Mouse (Mus musculus) limb, embryonic 13.5 days (tissue): ENCODE measurements at regions not wholly inside any gene's neighbourhood (a gene's known extent, or its start where the extent isn't known, plus 50 kb on each side); places are given as distances from the start of the nearest gene placed in this dataset.

ENCODE experiments used
- ATAC-seq: fragments of 200-750 bp; cut with Nextera tagmentation; 2 replicates; pipeline ENCODE4 v1.8.0; 2017; ENCODE audit warnings: low read depth, moderate number of reproducible peaks, moderate TSS enrichment; ENCODE audit not compliant: low FRiP score
- H3K27ac ChIP-seq: fragments of 300-500 bp; sonication (generic); 2 replicates; pipeline ENCODE4 v1.5.1; 2015; ENCODE audit warnings: inconsistent platforms, mild to moderate bottlenecking, moderate library complexity
- H3K27me3 ChIP-seq: fragments of 300-500 bp; sonication (generic); 2 replicates; pipeline ENCODE4 v1.6.1; 2015; ENCODE audit warnings: mild to moderate bottlenecking, inconsistent platforms
- H3K36me3 ChIP-seq: fragments of 300-500 bp; sonication (generic); 2 replicates; pipeline ENCODE4 v1.6.1; 2015; ENCODE audit warnings: inconsistent platforms, mild to moderate bottlenecking, moderate library complexity
- H3K4me1 ChIP-seq: fragments of 300-500 bp; sonication (generic); 2 replicates; pipeline ENCODE4 v1.6.1; 2015; ENCODE audit warnings: inconsistent platforms
- H3K4me2 ChIP-seq: fragments of 300-500 bp; sonication (generic); replicated peaks from 2 replicates; pipeline ENCODE4 v1.6.1; 2015; ENCODE audit warnings: inconsistent platforms, mild to moderate bottlenecking, moderate library complexity
- H3K4me3 ChIP-seq: fragments of 300-500 bp; sonication (generic); 2 replicates; pipeline ENCODE4 v1.5.1; 2015; ENCODE audit warnings: moderate library complexity, mild to moderate bottlenecking, inconsistent platforms
- H3K9ac ChIP-seq: fragments of 300-500 bp; sonication (generic); 2 replicates; pipeline ENCODE4 v1.6.1; 2015; ENCODE audit warnings: mild to moderate bottlenecking, inconsistent platforms
- H3K9me3 ChIP-seq: fragments of 300-500 bp; sonication (generic); 2 replicates; pipeline ENCODE4 v1.6.1; 2016; ENCODE audit warnings: inconsistent platforms
- whole genome bisulfite sequencing: fragments of 180-500 bp; shearing (Covaris S2); methylation state at CpG from one replicate; pipeline ENCODE4 v1.1.7; 2015; 5-methylcytosine and 5-hydroxymethylcytosine counted together

DNA sequence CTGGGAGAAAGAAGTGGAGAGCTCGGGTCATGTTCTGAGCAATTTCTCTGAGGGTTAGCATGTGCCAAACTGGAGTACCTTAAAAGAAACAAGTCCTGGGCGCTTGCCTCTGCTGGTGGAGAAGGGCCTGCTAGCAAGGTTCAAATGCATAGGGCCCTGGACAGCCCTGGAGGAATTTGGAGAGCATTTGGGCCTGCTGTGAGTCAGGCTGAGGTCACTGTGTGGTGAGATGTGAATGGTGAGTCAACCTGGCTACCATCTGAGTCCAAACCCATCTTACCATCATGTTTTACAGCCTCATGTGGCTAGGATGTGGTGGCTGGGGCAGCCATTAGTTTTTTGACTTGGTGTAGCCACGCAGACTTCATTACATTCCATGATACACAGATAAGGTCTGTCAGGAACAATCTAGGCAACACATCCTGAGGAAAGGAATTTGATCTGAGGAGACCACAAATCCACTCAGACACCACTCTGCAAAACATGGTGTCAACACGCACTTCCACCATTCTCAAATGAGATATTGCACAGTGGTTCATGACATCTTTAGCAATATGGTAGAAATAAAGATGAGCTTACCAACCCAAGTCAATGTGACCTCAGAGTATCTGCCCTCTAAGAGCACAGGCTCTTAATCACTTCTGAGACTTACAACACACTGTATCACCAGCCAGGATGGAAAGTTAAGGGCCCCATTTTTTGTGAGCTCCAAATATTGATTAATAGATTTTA is 83.1 kb downstream of the Thbs2 start:
- no peak for ATAC-seq
- 71% methylated on average over 4 of the region's 4 CpGs for WGBS
- Histone ChIP-seq H3K27me3 (no peaks in the 10 kb centered on the region), H3K36me3 (no peaks in the 10 kb centered on the region), H3K27ac (no peak overlapping the region), H3K4me3 (no peak overlapping the region), H3K9me3 (no peaks in the 10 kb centered on the region), H3K9ac (no peak overlapping the region), H3K4me1 (peaks cover 10% of the 10 kb centered on the region), H3K4me2 (no peak overlapping the region)

GRCm38 (mm10) chr17:14608845-14609244 is 85.2 kb downstream of the Thbs2 start:
- no peak overlapping the region for H3K4me3 ChIP-seq
- H3K9me3 ChIP-seq = no peaks in the 10 kb centered on the region
- H3K4me1 ChIP-seq = peaks cover 10% of the 10 kb centered on the region
- ATAC-seq = no peak
- no peaks in the 10 kb centered on the region for H3K27me3 ChIP-seq
- WGBS = 90% methylated on average over 4 of the region's 4 CpGs
- no peak overlapping the region for H3K27ac ChIP-seq
- H3K4me2 ChIP-seq = no peak overlapping the region
- H3K36me3 ChIP-seq = no peaks in the 10 kb centered on the region
- no peak overlapping the region for H3K9ac ChIP-seq

- no peak overlapping the region for H3K4me3 ChIP-seq
- H3K4me1 ChIP-seq = peaks cover 10% of the 10 kb centered on the region
- peak overlapping the region; percentile 77 for H3K27ac ChIP-seq
- H3K4me2 ChIP-seq = no peak overlapping the region
- 39% methylated on average over 5 of the region's 5 CpGs for WGBS
- no peaks in the 10 kb centered on the region for H3K9me3 ChIP-seq
- no peak overlapping the region for H3K9ac ChIP-seq
- ATAC-seq = peak; percentile 59; the same call in 1 of the 2 replicates
- no peaks in the 10 kb centered on the region for H3K36me3 ChIP-seq
- no peaks in the 10 kb centered on the region for H3K27me3 ChIP-seq
Measured at GRCm38 (mm10) chr17:14606356-14606989, 87.6 kb downstream of the Thbs2 start.

GRCm38 (mm10) chr17:14599681-14600080 is 94.4 kb downstream of the Thbs2 start:
- WGBS = 71% methylated on average over 10 of the region's 10 CpGs
- no peak overlapping the region for H3K9ac ChIP-seq
- H3K4me1 ChIP-seq = peaks cover 21% of the 10 kb centered on the region
- H3K4me2 ChIP-seq = no peak overlapping the region
- ATAC-seq = no peak
- H3K36me3 ChIP-seq = no peaks in the 10 kb centered on the region
- H3K27me3 ChIP-seq = no peaks in the 10 kb centered on the region
- H3K27ac ChIP-seq = no peak overlapping the region
- H3K9me3 ChIP-seq = no peaks in the 10 kb centered on the region
- no peak overlapping the region for H3K4me3 ChIP-seq

GRCm38 (mm10) chr17:14596470-14596869 is 97.6 kb downstream of the Thbs2 start:
- Histone ChIP-seq H3K36me3 (no peaks in the 10 kb centered on the region), H3K4me3 (no peak overlapping the region), H3K4me2 (no peak overlapping the region), H3K9me3 (no peaks in the 10 kb centered on the region), H3K9ac (no peak overlapping the region), H3K4me1 (peaks cover 21% of the 10 kb centered on the region), H3K27ac (no peak overlapping the region), H3K27me3 (no peaks in the 10 kb centered on the region)
- WGBS = 78% methylated on average over 7 of the region's 7 CpGs
- no peak for ATAC-seq

GRCm38 (mm10) chr17:14595525-14595924 is 98.5 kb downstream of the Thbs2 start:
- ATAC-seq = no peak
- Histone ChIP-seq H3K27me3 (no peaks in the 10 kb centered on the region), H3K4me1 (peaks cover 21% of the 10 kb centered on the region), H3K9me3 (no peaks in the 10 kb centered on the region), H3K27ac (no peak overlapping the region), H3K36me3 (no peaks in the 10 kb centered on the region), H3K9ac (no peak overlapping the region), H3K4me2 (no peak overlapping the region), H3K4me3 (no peak overlapping the region)
- 69% methylated on average over 7 of the region's 7 CpGs for WGBS

- Histone ChIP-seq H3K27me3 (no peaks in the 10 kb centered on the region), H3K4me2 (no peak overlapping the region), H3K27ac (no peak overlapping the region), H3K4me1 (no peaks in the 10 kb centered on the region), H3K9me3 (no peaks in the 10 kb centered on the region), H3K9ac (no peak overlapping the region), H3K36me3 (no peaks in the 10 kb centered on the region), H3K4me3 (no peak overlapping the region)
- ATAC-seq = no peak
- 79% methylated on average over 12 of the region's 12 CpGs for WGBS
Measured at GRCm38 (mm10) chr17:14588086-14588817, 105.8 kb downstream of the Thbs2 start.

DNA sequence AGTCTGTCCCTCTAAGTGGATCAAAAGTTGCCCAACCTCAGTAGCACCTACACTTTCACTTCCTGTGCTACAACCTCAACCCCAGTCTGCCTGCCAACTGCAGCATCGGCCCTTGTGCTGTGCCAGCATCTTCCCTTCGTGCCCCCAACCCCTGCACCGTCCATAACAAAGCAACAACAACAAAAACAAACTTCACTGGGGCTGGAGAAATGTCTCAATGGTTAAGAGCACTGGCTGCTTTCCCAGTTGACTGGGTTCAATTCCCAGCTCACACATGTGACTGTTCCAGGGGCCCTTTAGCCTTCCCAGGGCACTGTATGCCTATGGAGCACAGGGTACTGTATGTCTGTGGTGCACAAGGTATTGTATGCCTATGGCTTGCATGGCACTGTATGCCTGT is 114.4 kb downstream of the Thbs2 start:
- Histone ChIP-seq H3K9me3 (no peaks in the 10 kb centered on the region), H3K36me3 (no peaks in the 10 kb centered on the region), H3K27ac (no peak overlapping the region; the same call in 1 of the 2 replicates), H3K27me3 (no peaks in the 10 kb centered on the region), H3K4me2 (no peak overlapping the region), H3K4me1 (peaks cover 15% of the 10 kb centered on the region), H3K9ac (no peak overlapping the region), H3K4me3 (no peak overlapping the region)
- 82% methylated on average over 3 of the region's 3 CpGs for WGBS
- no peak for ATAC-seq

GRCm38 (mm10) chr17:14578721-14579120 is 115.3 kb downstream of the Thbs2 start:
- no peaks in the 10 kb centered on the region for H3K27me3 ChIP-seq
- no peaks in the 10 kb centered on the region for H3K9me3 ChIP-seq
- WGBS = 67% methylated on average over 1 of the region's 1 CpGs
- H3K9ac ChIP-seq = no peak overlapping the region
- H3K4me2 ChIP-seq = no peak overlapping the region
- no peaks in the 10 kb centered on the region for H3K36me3 ChIP-seq
- peaks cover 15% of the 10 kb centered on the region for H3K4me1 ChIP-seq
- peak; percentile 8; the same call in 1 of the 2 replicates for ATAC-seq
- peak overlapping the region; percentile 58; the same call in 1 of the 2 replicates for H3K27ac ChIP-seq
- no peak overlapping the region for H3K4me3 ChIP-seq

GRCm38 (mm10) chr17:14578194-14578593 is 115.8 kb downstream of the Thbs2 start:
- Histone ChIP-seq H3K9ac (no peak overlapping the region), H3K4me2 (no peak overlapping the region), H3K9me3 (no peaks in the 10 kb centered on the region), H3K27me3 (no peaks in the 10 kb centered on the region), H3K27ac (peak overlapping the region; percentile 58; the same call in 1 of the 2 replicates), H3K36me3 (no peaks in the 10 kb centered on the region), H3K4me3 (no peak overlapping the region), H3K4me1 (peaks cover 15% of the 10 kb centered on the region)
- ATAC-seq = peak; percentile 73
- WGBS = 36% methylated on average over 3 of the region's 3 CpGs

DNA sequence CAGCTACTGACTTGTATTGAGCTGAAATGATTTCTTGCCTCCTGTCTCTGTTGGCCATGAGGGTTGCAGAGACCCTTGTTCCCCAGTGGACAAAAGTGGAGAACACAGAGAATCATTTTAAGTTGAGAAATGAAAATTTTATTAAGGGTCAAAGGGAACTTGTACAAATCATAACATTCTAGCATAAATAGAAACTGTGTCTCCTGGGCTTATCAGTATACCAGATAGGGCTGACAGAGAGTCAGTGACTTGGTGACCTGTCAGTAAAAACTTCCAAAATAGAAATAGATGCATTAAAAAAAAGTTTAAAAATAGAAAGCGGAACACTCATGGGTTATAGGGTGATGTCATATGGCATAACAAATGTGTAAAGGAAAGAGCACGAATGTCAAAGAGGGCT is 117.9 kb downstream of the Thbs2 start:
- no peaks in the 10 kb centered on the region for H3K9me3 ChIP-seq
- no peak overlapping the region for H3K4me3 ChIP-seq
- WGBS = 85% methylated on average over 2 of the region's 2 CpGs
- H3K27ac ChIP-seq = no peak overlapping the region
- peaks cover 15% of the 10 kb centered on the region for H3K4me1 ChIP-seq
- H3K36me3 ChIP-seq = no peaks in the 10 kb centered on the region
- ATAC-seq = no peak
- H3K4me2 ChIP-seq = no peak overlapping the region
- H3K9ac ChIP-seq = no peak overlapping the region
- H3K27me3 ChIP-seq = no peaks in the 10 kb centered on the region

- Histone ChIP-seq H3K4me3 (no peak overlapping the region), H3K27ac (no peak overlapping the region), H3K9me3 (no peaks in the 10 kb centered on the region), H3K27me3 (no peaks in the 10 kb centered on the region), H3K4me1 (no peaks in the 10 kb centered on the region), H3K4me2 (no peak overlapping the region), H3K9ac (no peak overlapping the region), H3K36me3 (no peaks in the 10 kb centered on the region)
- no peak for ATAC-seq
- WGBS = 85% methylated on average over 7 of the region's 7 CpGs
Measured at GRCm38 (mm10) chr17:14571143-14571542, 122.9 kb downstream of the Thbs2 start.
